Mouse (Mus musculus): ENCODE data around the gene Fermt3. TPM values are rescaled to one million over a fixed set of nuclear protein-coding genes. Genes with fewer than 3 reads are reported as not detected.

Gene Fermt3
- polyA plus RNA-seq (2012; fragmentation: generic; extraction: Trizol), result 0.37 TPM
- long read RNA-seq, experiment 1, result 0 reads
- long read RNA-seq, experiment 2, result 0 reads

DNA sequence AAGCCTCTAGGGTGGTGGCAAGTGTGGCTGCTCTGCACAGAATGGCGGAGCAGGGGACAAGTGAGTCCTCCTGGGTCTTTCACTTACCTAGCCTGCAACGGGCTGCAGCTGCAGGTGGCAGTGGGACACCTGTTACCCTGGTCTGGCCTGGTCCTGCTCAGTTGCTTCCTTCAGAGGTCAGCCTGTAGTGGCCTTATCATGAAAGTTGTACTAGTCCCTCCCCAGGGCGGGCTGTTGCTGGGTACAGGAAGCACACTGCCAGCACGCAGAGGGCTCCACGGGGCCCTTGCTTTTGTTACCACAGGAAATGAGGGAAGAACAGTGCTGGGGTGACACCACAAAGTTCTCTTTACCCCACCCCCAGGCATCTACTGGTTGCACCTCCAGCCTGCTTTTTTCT is at the start of gene Fermt3:
Gene Fermt3 (minus strand): TSS at position 279 of the 400 bp plus-strand sequence.
- Histone ChIP-seq H3K36me3 (ENCODE audit: control insufficient read depth, insufficient read depth) (peaks cover 60% of the 10 kb centered on the region), H3ac (ENCODE audit: control insufficient read depth, insufficient read length, low read depth) (no peak within 1 kb of the TSS), H3K27me3 (ENCODE audit: control insufficient read depth, insufficient read depth, insufficient read length) (no peaks in the 10 kb centered on the region), H3K79me2 (ENCODE audit: control insufficient read depth, insufficient read depth) (no peaks in the 10 kb centered on the region), H3K79me3 (ENCODE audit: low read depth) (no peaks in the 10 kb centered on the region), H3K4me3 (ENCODE audit: insufficient read depth, poor library complexity, severe bottlenecking) (no peak within 1 kb of the TSS)
- TF ChIP-seq MYOD1 (IDR thresholded peaks at IDR 0.05; ENCODE audit: control insufficient read depth, insufficient read length, low read depth) (no peak), MAX (IDR thresholded peaks at IDR 0.05) (no peak), CEBPB (IDR thresholded peaks at IDR 0.05; ENCODE audit: low read depth) (no peak), MYOG (IDR thresholded peaks at IDR 0.05; ENCODE audit: control insufficient read depth, extremely low read depth, insufficient read length) (no peak), USF1 (IDR thresholded peaks at IDR 0.05; ENCODE audit: low read depth) (no peak), FOSL1 (IDR thresholded peaks at IDR 0.05; ENCODE audit: insufficient read depth, low read length, poor library complexity, severe bottlenecking) (no peak), CTCF (IDR thresholded peaks at IDR 0.05; ENCODE audit: control insufficient read depth, insufficient read depth, insufficient read length) (no peak)

DNA sequence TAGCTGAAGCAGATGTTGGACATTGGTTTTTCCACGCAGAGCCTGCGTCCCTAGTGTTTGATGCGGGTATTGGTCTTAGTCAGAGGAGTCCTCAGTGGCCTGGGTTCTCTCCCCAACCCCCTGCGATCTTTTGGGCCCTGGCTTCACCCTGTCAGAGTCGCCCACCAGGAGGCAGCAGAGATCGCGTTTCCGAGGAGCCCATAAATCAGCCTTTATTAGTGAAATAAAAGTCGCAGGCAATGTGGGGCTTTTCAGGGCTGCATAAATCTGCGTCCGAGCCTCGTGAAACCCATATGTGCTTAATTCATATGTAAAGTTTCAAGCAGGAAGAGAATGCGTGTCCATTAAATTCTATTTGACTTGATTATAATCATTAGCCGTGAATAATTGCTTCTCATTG is 48.9 kb upstream of the Fermt3 start:
- Histone ChIP-seq H3K36me3 (ENCODE audit: control insufficient read depth, insufficient read depth) (no peaks in the 10 kb centered on the region), H3K4me3 (ENCODE audit: insufficient read depth, poor library complexity, severe bottlenecking) (no peak overlapping the region), H3K79me2 (ENCODE audit: control insufficient read depth, insufficient read depth) (no peaks in the 10 kb centered on the region), H3ac (ENCODE audit: control insufficient read depth, insufficient read length, low read depth) (no peak overlapping the region), H3K27me3 (ENCODE audit: control insufficient read depth, insufficient read depth, insufficient read length) (no peaks in the 10 kb centered on the region), H3K79me3 (ENCODE audit: low read depth) (no peaks in the 10 kb centered on the region)
- TF ChIP-seq CEBPB (IDR thresholded peaks at IDR 0.05; ENCODE audit: low read depth) (no peak), CTCF (IDR thresholded peaks at IDR 0.05; ENCODE audit: control insufficient read depth, insufficient read depth, insufficient read length) (peak; percentile 57)

DNA sequence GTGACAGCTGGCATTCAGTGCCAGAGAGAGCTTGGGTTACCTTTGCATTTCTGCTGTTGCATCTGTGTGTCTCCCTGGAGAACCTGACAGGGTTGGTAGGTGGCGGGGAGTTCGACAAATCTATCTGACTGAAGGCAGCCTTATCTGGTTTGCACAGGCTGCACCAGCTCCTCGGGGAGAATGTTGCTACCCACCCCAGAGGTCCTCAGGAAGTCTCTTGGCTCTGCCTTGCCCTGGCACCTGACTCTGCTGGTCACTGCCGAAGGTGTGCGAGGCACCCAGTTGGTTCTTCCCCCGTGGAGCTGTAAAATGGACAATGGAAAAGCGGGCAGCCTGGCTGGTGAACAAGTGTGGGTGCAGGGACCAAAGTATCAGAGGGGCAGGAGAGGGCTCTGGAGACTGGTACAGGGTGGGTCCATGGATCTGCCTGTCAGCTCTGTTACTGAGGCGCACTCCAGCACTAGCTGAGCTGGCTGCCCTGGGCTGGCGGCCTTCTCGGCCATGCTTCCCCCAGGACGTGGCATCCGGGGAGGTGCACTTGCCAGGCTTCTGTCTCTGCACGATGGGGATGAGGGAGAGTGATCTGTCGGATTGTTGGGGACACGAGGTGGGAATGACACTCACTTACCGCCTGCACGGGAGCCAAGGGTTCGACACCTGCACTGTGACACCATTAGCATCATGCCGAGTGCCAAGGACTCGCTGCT is 48.2 kb upstream of the Fermt3 start:
- no peaks in the 10 kb centered on the region for H3K36me3 ChIP-seq (ENCODE audit: control insufficient read depth, insufficient read depth)
- H3ac ChIP-seq (ENCODE audit: control insufficient read depth, insufficient read length, low read depth), result no peak overlapping the region
- no peaks in the 10 kb centered on the region for H3K79me3 ChIP-seq (ENCODE audit: low read depth)
- no peak for TF ChIP-seq CEBPB (IDR thresholded peaks at IDR 0.05; ENCODE audit: low read depth)
- TF ChIP-seq FOSL1 (IDR thresholded peaks at IDR 0.05; ENCODE audit: insufficient read depth, low read length, poor library complexity, severe bottlenecking), result no peak
- no peak for TF ChIP-seq MYOG (IDR thresholded peaks at IDR 0.05; ENCODE audit: control insufficient read depth, extremely low read depth, insufficient read length)
- TF ChIP-seq USF1 (IDR thresholded peaks at IDR 0.05; ENCODE audit: low read depth), result no peak
- TF ChIP-seq MYOD1 (IDR thresholded peaks at IDR 0.05; ENCODE audit: control insufficient read depth, insufficient read length, low read depth), result no peak
- TF ChIP-seq CTCF (IDR thresholded peaks at IDR 0.05; ENCODE audit: control insufficient read depth, insufficient read depth, insufficient read length), result no peak
- TF ChIP-seq MAX (IDR thresholded peaks at IDR 0.05), result no peak
- no peaks in the 10 kb centered on the region for H3K79me2 ChIP-seq (ENCODE audit: control insufficient read depth, insufficient read depth)
- H3K27me3 ChIP-seq (ENCODE audit: control insufficient read depth, insufficient read depth, insufficient read length), result no peaks in the 10 kb centered on the region
- no peak overlapping the region for H3K4me3 ChIP-seq (ENCODE audit: insufficient read depth, poor library complexity, severe bottlenecking)

DNA sequence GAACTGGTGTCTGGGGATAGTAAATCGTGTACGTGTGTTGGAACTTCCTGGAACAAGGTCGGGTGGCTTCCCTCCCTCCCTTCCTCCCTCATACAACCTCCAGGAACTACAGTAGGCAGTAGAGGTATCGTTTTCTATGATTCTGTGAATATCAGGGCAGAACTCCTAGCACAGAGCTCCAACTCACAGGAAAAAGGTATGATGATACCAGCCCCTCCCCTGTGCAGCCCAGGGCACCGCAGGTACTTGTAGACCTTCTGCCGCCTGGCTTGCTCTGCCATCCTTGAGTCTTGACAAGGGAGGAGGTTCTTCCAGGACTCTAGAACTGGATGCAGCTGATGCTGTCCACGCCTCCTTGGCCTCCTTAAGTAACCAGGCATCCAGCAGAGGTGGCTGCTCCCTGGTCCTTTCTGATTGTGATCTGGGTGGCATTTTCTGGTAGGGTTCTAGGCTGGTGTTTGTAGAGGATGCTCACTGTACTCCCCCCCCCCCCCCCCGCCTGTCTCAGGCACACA is 47.6 kb upstream of the Fermt3 start:
- Histone ChIP-seq H3K36me3 (ENCODE audit: control insufficient read depth, insufficient read depth) (no peaks in the 10 kb centered on the region), H3K79me3 (ENCODE audit: low read depth) (no peaks in the 10 kb centered on the region), H3K27me3 (ENCODE audit: control insufficient read depth, insufficient read depth, insufficient read length) (no peaks in the 10 kb centered on the region), H3K4me3 (ENCODE audit: insufficient read depth, poor library complexity, severe bottlenecking) (no peak overlapping the region), H3ac (ENCODE audit: control insufficient read depth, insufficient read length, low read depth) (no peak overlapping the region), H3K79me2 (ENCODE audit: control insufficient read depth, insufficient read depth) (no peaks in the 10 kb centered on the region)
- TF ChIP-seq MAX (IDR thresholded peaks at IDR 0.05) (no peak), USF1 (IDR thresholded peaks at IDR 0.05; ENCODE audit: low read depth) (no peak), CTCF (IDR thresholded peaks at IDR 0.05; ENCODE audit: control insufficient read depth, insufficient read depth, insufficient read length) (no peak), CEBPB (IDR thresholded peaks at IDR 0.05; ENCODE audit: low read depth) (no peak), MYOG (IDR thresholded peaks at IDR 0.05; ENCODE audit: control insufficient read depth, extremely low read depth, insufficient read length) (no peak), MYOD1 (IDR thresholded peaks at IDR 0.05; ENCODE audit: control insufficient read depth, insufficient read length, low read depth) (no peak), FOSL1 (IDR thresholded peaks at IDR 0.05; ENCODE audit: insufficient read depth, low read length, poor library complexity, severe bottlenecking) (no peak)

DNA sequence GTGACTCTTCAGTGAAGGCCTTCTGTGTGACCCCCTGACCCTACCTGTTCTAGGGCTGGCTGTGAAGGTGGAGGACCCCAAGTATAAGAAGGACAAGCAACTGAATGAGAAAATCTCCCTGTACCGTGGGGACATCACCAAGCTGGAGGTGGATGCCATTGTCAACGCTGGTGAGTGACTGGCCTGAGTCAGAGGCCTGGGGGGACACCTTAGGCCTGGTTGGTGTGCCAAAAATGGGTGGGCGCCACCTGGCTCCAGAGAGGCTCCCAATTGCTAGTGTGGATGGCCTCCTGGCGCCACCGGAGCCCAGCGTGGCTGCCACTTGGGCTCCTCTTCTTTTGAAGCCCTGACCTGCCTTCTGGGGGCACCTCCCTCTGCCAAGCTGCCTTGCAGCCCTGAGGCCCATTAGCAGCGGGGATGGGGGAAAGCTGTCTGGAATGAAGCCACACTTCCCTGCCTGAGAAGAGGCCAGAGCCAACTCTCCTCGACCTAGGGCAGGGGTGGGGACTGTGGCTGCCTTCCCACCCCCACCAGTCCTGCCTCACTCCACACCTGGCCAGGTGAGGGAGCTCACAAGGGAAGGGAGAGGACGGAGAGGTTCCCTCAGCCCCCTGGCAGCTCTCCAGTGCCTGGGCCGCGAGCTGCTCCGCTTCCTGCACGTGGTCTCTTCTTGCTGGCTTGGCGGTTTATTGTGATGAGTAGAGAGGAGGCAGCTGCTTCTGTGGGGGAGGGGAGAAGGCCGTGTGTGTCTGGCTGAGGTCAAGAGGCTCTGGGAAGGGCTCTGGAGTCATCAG is 47.0 kb upstream of the Fermt3 start:
- Histone ChIP-seq H3K79me3 (ENCODE audit: low read depth) (no peaks in the 10 kb centered on the region), H3K36me3 (ENCODE audit: control insufficient read depth, insufficient read depth) (no peaks in the 10 kb centered on the region), H3K27me3 (ENCODE audit: control insufficient read depth, insufficient read depth, insufficient read length) (no peaks in the 10 kb centered on the region), H3ac (ENCODE audit: control insufficient read depth, insufficient read length, low read depth) (no peak overlapping the region), H3K4me3 (ENCODE audit: insufficient read depth, poor library complexity, severe bottlenecking) (no peak overlapping the region), H3K79me2 (ENCODE audit: control insufficient read depth, insufficient read depth) (no peaks in the 10 kb centered on the region)
- TF ChIP-seq MAX (IDR thresholded peaks at IDR 0.05), result peak; percentile 80
- no peak for TF ChIP-seq FOSL1 (IDR thresholded peaks at IDR 0.05; ENCODE audit: insufficient read depth, low read length, poor library complexity, severe bottlenecking)
- TF ChIP-seq CEBPB (IDR thresholded peaks at IDR 0.05; ENCODE audit: low read depth), result no peak
- TF ChIP-seq CTCF (IDR thresholded peaks at IDR 0.05; ENCODE audit: control insufficient read depth, insufficient read depth, insufficient read length), result no peak
- TF ChIP-seq MYOG (IDR thresholded peaks at IDR 0.05; ENCODE audit: control insufficient read depth, extremely low read depth, insufficient read length), result no peak
- peak; percentile 45 for TF ChIP-seq USF1 (IDR thresholded peaks at IDR 0.05; ENCODE audit: low read depth)
- peak; percentile 62 for TF ChIP-seq MYOD1 (IDR thresholded peaks at IDR 0.05; ENCODE audit: control insufficient read depth, insufficient read length, low read depth)

All from C2C12 (cell line).